Mouse (Mus musculus) cortical plate, adult 2 months (tissue): ENCODE results near the gene Snx1.

Source experiments
- CTCF ChIP-seq: fragments of 200-500 bp; IDR thresholded peaks from 2 replicates; pipeline ENCODE4 v1.5.1; 2011; ENCODE audit warnings: mild to moderate bottlenecking, control low read depth, low read length; ENCODE audit not compliant: insufficient read depth; ENCODE audit errors: extremely low read depth
- POLR2A ChIP-seq: fragments of 200-500 bp; IDR thresholded peaks from 2 replicates; pipeline ENCODE4 v1.6.1; 2011; ENCODE audit warnings: mild to moderate bottlenecking, low read length, control low read depth; ENCODE audit not compliant: insufficient read depth; ENCODE audit errors: extremely low read depth

DNA sequence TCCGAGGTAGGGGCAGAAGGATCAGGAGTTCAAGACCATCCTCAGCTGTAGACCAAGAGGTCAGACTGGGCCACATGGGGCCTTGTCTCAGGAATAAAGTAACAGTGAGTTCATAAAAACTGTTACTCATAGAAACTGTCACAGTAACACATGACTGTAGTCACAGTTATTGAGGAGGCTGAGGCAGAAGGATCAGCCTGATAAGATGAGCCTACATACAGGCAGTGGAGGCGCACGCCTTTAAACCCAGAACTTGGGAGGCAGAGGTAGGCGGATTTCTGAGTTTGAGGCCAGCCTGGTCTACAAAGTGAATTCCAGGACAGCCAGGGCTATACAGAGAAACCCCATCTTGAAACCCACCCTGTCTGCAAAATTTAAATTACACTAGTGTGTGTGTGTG, 6.3 kb downstream of the Snx1 start:
- no peak for TF ChIP-seq POLR2A
- TF ChIP-seq CTCF = no peak
